Mouse (Mus musculus): ENCODE measurements around the gene Card6. TPM values are rescaled to one million over a fixed set of nuclear protein-coding genes. Genes with fewer than 3 reads are reported as not detected.

The Card6 gene
- polyA plus RNA-seq, 1 experiment = 0.59 TPM

DNA sequence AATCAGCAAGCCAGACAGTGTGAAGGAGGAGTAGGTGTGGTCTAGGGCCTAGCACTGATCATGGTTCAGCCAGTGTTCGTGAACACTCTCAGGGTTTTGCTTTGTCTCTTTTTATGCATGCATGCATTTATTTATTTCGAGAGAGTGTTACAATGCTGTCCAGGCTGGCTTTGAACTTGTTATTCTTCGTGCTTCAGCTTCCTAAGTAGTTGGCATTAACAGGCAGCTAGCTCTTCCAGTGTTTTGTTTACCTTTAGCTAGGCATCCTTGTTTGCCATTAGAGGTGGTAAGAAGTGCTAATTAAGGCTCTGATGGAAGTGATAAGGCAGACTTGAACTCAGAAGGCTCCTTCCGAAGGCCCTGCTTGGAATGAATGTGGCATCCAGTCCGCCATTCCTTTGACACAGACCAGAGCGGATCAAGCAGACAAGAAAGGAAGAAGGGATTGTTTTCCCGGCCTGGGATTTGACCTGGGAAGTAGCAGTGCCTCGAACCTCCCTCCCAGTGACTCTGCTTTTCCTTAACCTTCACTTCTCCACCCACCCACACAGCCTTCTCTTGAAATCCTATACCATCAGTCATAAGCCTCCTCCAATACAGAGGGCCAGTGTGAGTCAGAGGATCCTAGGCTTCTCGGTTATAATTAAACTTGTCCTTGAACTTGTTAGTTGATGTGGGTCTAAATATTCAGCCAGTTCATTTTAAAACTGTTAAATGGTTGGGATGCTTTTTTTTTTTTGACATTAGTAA is 37.0 kb upstream of the Card6 start:
- H3K27ac ChIP-seq (ENCODE audit: insufficient read depth, low read length) = no peak overlapping the region
- WGBS = 58% methylated on average over 9 of the region's 9 CpGs
- DNase-seq = no peak
- H3K4me3 ChIP-seq (replicated peaks; ENCODE audit: insufficient read depth, low read depth, low read length) = peak overlapping the region; percentile 39
- no peaks in the 10 kb centered on the region for H3K27me3 ChIP-seq (ENCODE audit: control insufficient read depth, insufficient read depth, low read length)
- H3K4me1 ChIP-seq (ENCODE audit: control insufficient read depth, insufficient read depth, low read length) = peaks cover 3% of the 10 kb centered on the region; the same call in 1 of the 2 replicates
- no peak for TF ChIP-seq POLR2A (IDR thresholded peaks at IDR 0.05; ENCODE audit: borderline replicate concordance, insufficient read depth, low read length)
- no peak for TF ChIP-seq CTCF (IDR thresholded peaks at IDR 0.05; ENCODE audit: borderline replicate concordance, insufficient read depth, low read depth, low read length)

DNA sequence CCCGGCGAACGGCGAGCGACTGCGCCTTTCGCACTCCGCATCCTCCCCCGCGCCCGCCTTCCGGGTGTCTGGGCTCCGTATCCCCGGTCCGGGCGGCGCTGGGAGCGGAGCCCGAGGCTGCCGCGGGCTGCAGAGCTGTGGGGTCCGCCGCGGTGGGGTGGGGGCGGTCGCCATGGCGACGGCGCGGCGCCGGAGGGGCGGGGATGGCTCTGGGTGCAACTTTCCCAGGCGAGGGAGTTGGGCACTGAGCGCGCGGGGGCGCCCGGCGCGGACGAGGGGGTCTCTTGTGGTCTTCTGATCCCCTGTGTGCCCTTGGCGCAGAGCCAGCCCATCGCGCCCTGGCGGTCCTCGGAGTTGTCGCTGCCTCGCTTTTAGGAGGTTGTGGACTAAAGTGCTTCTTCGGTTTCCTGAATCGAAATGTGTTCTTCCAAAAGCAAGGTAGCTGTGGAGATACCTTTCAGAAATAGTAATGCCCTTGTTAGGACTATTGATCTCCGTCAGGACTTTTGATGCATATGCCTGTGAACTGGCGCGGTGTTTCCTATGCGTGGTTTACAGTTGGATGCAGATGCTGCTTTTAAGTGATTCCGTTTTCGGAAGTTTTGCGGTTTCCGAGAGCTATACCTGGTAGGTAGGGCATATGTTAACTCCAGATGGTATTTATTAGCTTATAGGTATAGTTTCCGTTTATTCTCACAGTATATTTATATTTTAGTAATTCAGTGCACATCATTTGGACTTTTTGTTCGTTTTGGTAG is 35.9 kb upstream of the Card6 start:
- DNase-seq = peak in 1 of 2 experiments; percentile 71
- TF ChIP-seq POLR2A (IDR thresholded peaks at IDR 0.05; ENCODE audit: borderline replicate concordance, insufficient read depth, low read length) = no peak
- Histone ChIP-seq H3K27ac (ENCODE audit: insufficient read depth, low read length) (peak overlapping the region; percentile 73), H3K4me1 (ENCODE audit: control insufficient read depth, insufficient read depth, low read length) (peaks cover 3% of the 10 kb centered on the region; the same call in 1 of the 2 replicates), H3K4me3 (replicated peaks; ENCODE audit: insufficient read depth, low read depth, low read length) (peak overlapping the region; percentile 60), H3K27me3 (ENCODE audit: control insufficient read depth, insufficient read depth, low read length) (no peaks in the 10 kb centered on the region)
- WGBS = under 1% methylated on average over 58 of the region's 61 CpGs

DNA sequence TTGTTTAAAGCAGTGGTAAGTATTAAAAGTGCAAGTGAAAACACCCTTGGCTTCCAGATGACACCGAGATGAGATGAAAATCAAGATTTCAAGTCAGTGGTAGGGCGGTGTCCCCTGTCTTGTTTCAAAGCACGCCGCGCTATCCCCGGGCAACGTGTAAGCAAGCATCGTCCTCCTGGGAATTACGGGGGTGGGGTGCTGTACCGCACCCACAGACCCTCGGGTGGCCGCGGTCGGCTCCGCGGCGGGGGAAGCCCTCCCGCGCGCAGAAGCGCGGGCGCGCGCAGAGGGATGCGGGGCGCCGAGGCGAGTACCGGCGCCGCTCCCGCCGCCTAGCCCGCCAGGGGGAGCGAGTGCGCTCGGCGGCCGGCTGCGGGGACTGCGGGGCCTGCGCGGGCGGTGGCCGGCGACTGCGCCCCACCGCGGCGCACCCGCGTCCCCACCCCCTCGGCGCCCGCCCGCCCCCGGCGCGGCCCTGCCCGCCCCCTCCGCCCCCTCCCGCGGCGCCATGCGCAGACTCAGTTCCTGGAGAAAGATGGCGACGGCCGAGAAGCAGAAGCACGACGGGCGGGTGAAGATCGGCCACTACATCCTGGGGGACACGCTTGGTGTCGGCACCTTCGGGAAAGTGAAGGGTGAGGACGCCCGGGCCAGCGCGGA is 35.2 kb upstream of the Card6 start, which contains the start of gene Prkaa1:
Prkaa1 (plus strand) TSS at position 501 of the 660 bp plus-strand sequence.
- Histone ChIP-seq H3K4me1 (ENCODE audit: control insufficient read depth, insufficient read depth, low read length) (peaks cover 3% of the 10 kb centered on the region; the same call in 1 of the 2 replicates), H3K4me3 (replicated peaks; ENCODE audit: insufficient read depth, low read depth, low read length) (peak within 1 kb of the TSS; percentile 99), H3K27me3 (ENCODE audit: control insufficient read depth, insufficient read depth, low read length) (no peaks in the 10 kb centered on the region), H3K27ac (ENCODE audit: insufficient read depth, low read length) (peak within 1 kb of the TSS; percentile 86)
- DNase-seq = peak; percentile 78 to 83
- TF ChIP-seq CTCF (IDR thresholded peaks at IDR 0.05; ENCODE audit: borderline replicate concordance, insufficient read depth, low read depth, low read length) (0 out of 2 replicates have a peak, but pooled peaks have one; percentile 22), POLR2A (IDR thresholded peaks at IDR 0.05; ENCODE audit: borderline replicate concordance, insufficient read depth, low read length) (peak; percentile 54)
- under 1% methylated on average over 70 of the region's 80 CpGs for WGBS

DNA sequence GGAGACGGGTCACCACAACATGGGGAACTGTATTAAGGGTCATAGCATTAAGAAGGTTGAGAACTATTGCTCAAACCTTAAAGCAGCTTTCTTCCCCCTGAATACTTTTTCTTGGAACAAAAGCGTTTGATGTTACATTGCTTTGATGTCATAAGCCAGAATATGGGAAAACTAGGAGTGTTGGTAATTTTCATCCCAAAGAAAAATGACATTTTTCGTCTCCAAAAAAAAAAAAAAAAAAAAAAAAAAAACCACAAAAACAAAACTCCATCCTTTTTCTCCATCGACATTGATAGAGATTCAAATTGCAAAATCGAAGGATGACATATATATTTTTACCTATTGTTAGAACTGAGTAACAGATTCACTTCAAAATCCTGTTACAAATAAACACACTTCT is 34.4 kb upstream of the Card6 start:
- Histone ChIP-seq H3K27ac (ENCODE audit: insufficient read depth, low read length) (no peak overlapping the region), H3K4me3 (replicated peaks; ENCODE audit: insufficient read depth, low read depth, low read length) (no peak overlapping the region), H3K4me1 (ENCODE audit: control insufficient read depth, insufficient read depth, low read length) (peaks cover 3% of the 10 kb centered on the region; the same call in 1 of the 2 replicates), H3K27me3 (ENCODE audit: control insufficient read depth, insufficient read depth, low read length) (no peaks in the 10 kb centered on the region)
- no peak for DNase-seq
- WGBS = 66% methylated on average over 5 of the region's 5 CpGs
- TF ChIP-seq CTCF (IDR thresholded peaks at IDR 0.05; ENCODE audit: borderline replicate concordance, insufficient read depth, low read depth, low read length) (no peak), POLR2A (IDR thresholded peaks at IDR 0.05; ENCODE audit: borderline replicate concordance, insufficient read depth, low read length) (no peak)

DNA sequence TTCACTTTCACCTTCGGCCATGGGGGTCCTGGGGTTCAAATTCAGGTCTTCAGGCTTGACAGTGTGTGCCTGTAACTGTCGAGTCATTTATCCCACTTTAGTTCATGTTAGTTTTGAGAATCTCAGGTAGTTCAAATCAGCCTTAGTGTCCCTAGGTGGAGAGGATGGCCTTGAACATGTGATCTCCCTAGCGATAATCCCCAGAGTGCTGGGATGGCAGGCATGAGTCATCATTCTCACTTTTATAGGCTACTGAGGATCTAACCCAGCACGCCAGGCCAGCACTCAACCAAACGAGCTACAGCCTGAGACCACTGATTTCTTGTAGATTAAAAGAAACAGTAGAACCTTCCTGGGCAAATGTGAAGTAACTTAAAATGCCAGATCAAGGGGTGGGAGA is 33.7 kb upstream of the Card6 start:
- H3K4me3 ChIP-seq (replicated peaks; ENCODE audit: insufficient read depth, low read depth, low read length) = no peak overlapping the region
- peaks cover 3% of the 10 kb centered on the region; the same call in 1 of the 2 replicates for H3K4me1 ChIP-seq (ENCODE audit: control insufficient read depth, insufficient read depth, low read length)
- H3K27me3 ChIP-seq (ENCODE audit: control insufficient read depth, insufficient read depth, low read length) = no peaks in the 10 kb centered on the region
- no peak overlapping the region for H3K27ac ChIP-seq (ENCODE audit: insufficient read depth, low read length)
- TF ChIP-seq POLR2A (IDR thresholded peaks at IDR 0.05; ENCODE audit: borderline replicate concordance, insufficient read depth, low read length) (no peak), CTCF (IDR thresholded peaks at IDR 0.05; ENCODE audit: borderline replicate concordance, insufficient read depth, low read depth, low read length) (no peak)
- DNase-seq = no peak
- 63% methylated on average over 5 of the region's 5 CpGs for WGBS

DNA sequence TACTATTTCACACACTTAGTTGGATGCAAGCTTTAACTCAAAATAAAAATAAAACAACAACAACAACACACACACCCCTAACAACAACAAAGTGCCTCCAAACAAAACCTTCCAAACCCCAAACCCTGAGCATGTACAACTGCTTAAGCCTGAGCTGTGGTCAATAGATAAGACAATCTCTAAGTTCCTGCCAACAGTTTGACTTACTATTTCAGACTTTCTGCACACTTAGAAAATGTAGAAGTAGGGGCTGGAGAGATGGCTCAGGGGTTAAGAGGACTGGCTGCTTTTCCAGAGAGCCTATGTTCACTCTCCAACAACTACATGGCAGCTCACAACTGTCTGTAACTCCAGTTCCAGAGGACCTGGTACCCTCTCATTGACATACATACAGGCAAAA is 32.0 kb upstream of the Card6 start:
- Histone ChIP-seq H3K27me3 (ENCODE audit: control insufficient read depth, insufficient read depth, low read length) (no peaks in the 10 kb centered on the region), H3K4me3 (replicated peaks; ENCODE audit: insufficient read depth, low read depth, low read length) (no peak overlapping the region), H3K4me1 (ENCODE audit: control insufficient read depth, insufficient read depth, low read length) (peaks cover 1% of the 10 kb centered on the region; the same call in 1 of the 2 replicates), H3K27ac (ENCODE audit: insufficient read depth, low read length) (no peak overlapping the region)
- no peak for DNase-seq
- no peak for TF ChIP-seq CTCF (IDR thresholded peaks at IDR 0.05; ENCODE audit: borderline replicate concordance, insufficient read depth, low read depth, low read length)
- TF ChIP-seq POLR2A (IDR thresholded peaks at IDR 0.05; ENCODE audit: borderline replicate concordance, insufficient read depth, low read length) = no peak

DNA sequence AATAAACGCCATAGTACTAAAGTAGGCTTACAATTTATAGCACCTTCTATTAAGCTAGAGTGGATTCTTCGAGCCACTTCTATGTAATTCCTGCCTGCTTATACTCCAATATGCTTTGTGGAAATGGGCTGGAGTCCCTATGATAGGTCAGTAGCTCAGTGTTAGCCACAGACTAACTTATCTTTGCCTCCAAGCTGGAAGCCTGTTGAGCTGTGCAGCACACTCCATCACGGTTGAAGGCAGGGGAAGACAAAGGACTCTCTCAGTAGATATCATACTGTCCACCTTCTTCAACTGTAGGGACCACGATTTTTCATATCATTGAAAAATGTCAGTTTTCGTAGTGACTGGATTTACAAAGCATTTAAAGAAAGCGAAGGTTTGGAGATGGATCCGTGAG is 31.5 kb upstream of the Card6 start:
- Histone ChIP-seq H3K4me3 (replicated peaks; ENCODE audit: insufficient read depth, low read depth, low read length) (no peak overlapping the region), H3K27me3 (ENCODE audit: control insufficient read depth, insufficient read depth, low read length) (no peaks in the 10 kb centered on the region), H3K4me1 (ENCODE audit: control insufficient read depth, insufficient read depth, low read length) (no peaks in the 10 kb centered on the region), H3K27ac (ENCODE audit: insufficient read depth, low read length) (no peak overlapping the region)
- WGBS = 88% methylated on average over 7 of the region's 7 CpGs
- TF ChIP-seq CTCF (IDR thresholded peaks at IDR 0.05; ENCODE audit: borderline replicate concordance, insufficient read depth, low read depth, low read length) (no peak), POLR2A (IDR thresholded peaks at IDR 0.05; ENCODE audit: borderline replicate concordance, insufficient read depth, low read length) (no peak)
- no peak for DNase-seq
